Mouse (Mus musculus): Measurements from ENCODE around the gene Taar8c.

- TF ChIP-seq CTCF (IDR thresholded peaks at IDR 0.05; ENCODE audit: low read depth) (no peak), EP300 (optimal IDR thresholded peaks at IDR 0.05) (no peak)
Measured at GRCm38 (mm10) chr10:24138623-24139261, 37.0 kb upstream of the Taar8c start.
